Mouse (Mus musculus): ENCODE measurements around the gene Tmem216. TPM values are rescaled to one million over a fixed set of nuclear protein-coding genes. Genes with fewer than 3 reads are reported as not detected.

The Tmem216 gene
- 16.3 TPM for polyA plus RNA-seq (2014; fragmentation: Illumina TruSeq; extraction: RNeasy Lipid Tissue Mini Kit (QIAGEN cat#74804); ENCODE audit: insufficient read depth, low read depth, low replicate concordance)

GRCm38 (mm10) chr19:10555624-10556510 lies at the start of gene Tmem216:
Gene Tmem216, minus strand, starts transcription at chr19:10556238.

GRCm38 (mm10) chr19:10605293-10605900 lies 49.4 kb upstream of the Tmem216 start, which contains the start of the genes Ddb1 and Tkfc:
Gene Ddb1, plus strand, starts transcription at chr19:10605327.
Gene Tkfc, minus strand, starts transcription at chr19:10605654.

GRCm38 (mm10) chr19:10576690-10577561 lies 20.9 kb upstream of the Tmem216 start, which contains the start of the genes Cyb561a3 and Tmem138:
Gene Cyb561a3, plus strand, starts transcription at chr19:10577172.
Gene Tmem138, minus strand, starts transcription at chr19:10577362.

GRCm38 (mm10) chr19:10525910-10526309 lies 30.1 kb downstream of the Tmem216 start, which contains the start of gene Sdhaf2:
Gene Sdhaf2, minus strand, starts transcription at chr19:10526142.

GRCm38 (mm10) chr19:10525106-10525901 lies 30.7 kb downstream of the Tmem216 start, which contains the start of gene Cpsf7:
Gene Cpsf7, plus strand, starts transcription at chr19:10525266.

Other genes with a start within 250 kb of the Tmem216 start
- 3.7 TPM for gene Syt7, start 167.1 kb downstream of the Tmem216 start, polyA plus RNA-seq (2014; fragmentation: Illumina TruSeq; extraction: RNeasy Lipid Tissue Mini Kit (QIAGEN cat#74804); ENCODE audit: insufficient read depth, low read depth, low replicate concordance)
- gene Lrrc10b, start 98.8 kb downstream of the Tmem216 start, polyA plus RNA-seq (2014; fragmentation: Illumina TruSeq; extraction: RNeasy Lipid Tissue Mini Kit (QIAGEN cat#74804); ENCODE audit: insufficient read depth, low read depth, low replicate concordance), result 10.1 TPM
- 4.4 TPM for gene Ppp1r32, start 73.3 kb downstream of the Tmem216 start, polyA plus RNA-seq (2014; fragmentation: Illumina TruSeq; extraction: RNeasy Lipid Tissue Mini Kit (QIAGEN cat#74804); ENCODE audit: insufficient read depth, low read depth, low replicate concordance)
- gene Cpsf7, start 31.0 kb downstream of the Tmem216 start, polyA plus RNA-seq (2014; fragmentation: Illumina TruSeq; extraction: RNeasy Lipid Tissue Mini Kit (QIAGEN cat#74804); ENCODE audit: insufficient read depth, low read depth, low replicate concordance), result 20.6 TPM
- 40.3 TPM for gene Sdhaf2, start 30.1 kb downstream of the Tmem216 start, polyA plus RNA-seq (2014; fragmentation: Illumina TruSeq; extraction: RNeasy Lipid Tissue Mini Kit (QIAGEN cat#74804); ENCODE audit: insufficient read depth, low read depth, low replicate concordance)
- gene Cyb561a3, start 20.9 kb upstream of the Tmem216 start, polyA plus RNA-seq (2014; fragmentation: Illumina TruSeq; extraction: RNeasy Lipid Tissue Mini Kit (QIAGEN cat#74804); ENCODE audit: insufficient read depth, low read depth, low replicate concordance), result 37.7 TPM
- 10.1 TPM for gene Tmem138, start 21.1 kb upstream of the Tmem216 start, polyA plus RNA-seq (2014; fragmentation: Illumina TruSeq; extraction: RNeasy Lipid Tissue Mini Kit (QIAGEN cat#74804); ENCODE audit: insufficient read depth, low read depth, low replicate concordance)
- gene Ddb1, start 49.1 kb upstream of the Tmem216 start, polyA plus RNA-seq (2014; fragmentation: Illumina TruSeq; extraction: RNeasy Lipid Tissue Mini Kit (QIAGEN cat#74804); ENCODE audit: insufficient read depth, low read depth, low replicate concordance), result 93.9 TPM
- 4.0 TPM for gene Tkfc, start 49.4 kb upstream of the Tmem216 start, polyA plus RNA-seq (2014; fragmentation: Illumina TruSeq; extraction: RNeasy Lipid Tissue Mini Kit (QIAGEN cat#74804); ENCODE audit: insufficient read depth, low read depth, low replicate concordance)
- not detected for gene Vwce, start 78.0 kb upstream of the Tmem216 start, polyA plus RNA-seq (2014; fragmentation: Illumina TruSeq; extraction: RNeasy Lipid Tissue Mini Kit (QIAGEN cat#74804); ENCODE audit: insufficient read depth, low read depth, low replicate concordance)
- gene Pga5, start 121.8 kb upstream of the Tmem216 start, polyA plus RNA-seq (2014; fragmentation: Illumina TruSeq; extraction: RNeasy Lipid Tissue Mini Kit (QIAGEN cat#74804); ENCODE audit: insufficient read depth, low read depth, low replicate concordance), result not detected
- gene Vps37c, start 132.5 kb upstream of the Tmem216 start, polyA plus RNA-seq (2014; fragmentation: Illumina TruSeq; extraction: RNeasy Lipid Tissue Mini Kit (QIAGEN cat#74804); ENCODE audit: insufficient read depth, low read depth, low replicate concordance), result 14.1 TPM
- 2.3 TPM for gene Cd5, start 182.8 kb upstream of the Tmem216 start, polyA plus RNA-seq (2014; fragmentation: Illumina TruSeq; extraction: RNeasy Lipid Tissue Mini Kit (QIAGEN cat#74804); ENCODE audit: insufficient read depth, low read depth, low replicate concordance)

Measured in lung, adult 10 weeks (tissue).